Mouse (Mus musculus) spleen, adult 18-20 months (tissue): Measurements from ENCODE around the gene Megf6.

Source experiments
- DNase-seq, 2 experiments: peaks; one replicate each; pipeline ENCODE4 v3.0.0; 2022; ENCODE audit warnings: mixed read lengths in 2 of 2

Megf6 gene

DNA sequence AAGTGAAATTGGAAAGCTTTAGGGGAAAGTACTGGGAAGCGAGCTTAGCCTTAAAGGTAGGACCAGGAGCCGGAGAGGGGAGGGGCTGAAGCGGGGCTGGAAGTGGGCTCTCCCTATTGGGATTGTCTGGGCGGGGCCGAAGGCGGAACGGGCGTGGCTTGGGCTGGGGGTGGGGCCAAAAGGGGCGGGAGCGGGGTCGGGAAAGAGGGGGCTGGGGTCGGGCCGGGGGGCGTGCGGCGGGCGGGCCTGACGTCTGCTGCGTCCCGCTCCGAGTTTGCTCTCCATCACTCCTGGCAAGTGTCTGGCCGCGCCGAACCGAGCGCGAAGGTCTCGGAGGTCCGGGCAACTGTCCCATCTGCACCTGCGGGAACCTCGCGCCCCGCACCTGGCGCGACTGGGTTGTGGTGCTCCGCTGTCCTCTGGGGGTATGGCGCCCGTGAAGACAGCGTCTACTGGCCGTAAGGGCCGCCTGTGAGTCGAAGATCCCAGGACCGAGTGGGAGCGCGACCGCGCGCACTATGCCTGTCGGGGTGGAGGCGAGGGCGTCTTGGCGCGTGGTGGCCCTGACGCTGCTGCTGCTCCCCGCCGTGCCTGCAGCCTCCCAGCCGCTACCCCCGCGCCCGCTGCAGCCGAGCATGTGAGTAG is at the start of gene Megf6:
Gene Megf6 (plus strand): TSS at position 225 of the 645 bp plus-strand sequence.
- DNase-seq = no peak

DNA sequence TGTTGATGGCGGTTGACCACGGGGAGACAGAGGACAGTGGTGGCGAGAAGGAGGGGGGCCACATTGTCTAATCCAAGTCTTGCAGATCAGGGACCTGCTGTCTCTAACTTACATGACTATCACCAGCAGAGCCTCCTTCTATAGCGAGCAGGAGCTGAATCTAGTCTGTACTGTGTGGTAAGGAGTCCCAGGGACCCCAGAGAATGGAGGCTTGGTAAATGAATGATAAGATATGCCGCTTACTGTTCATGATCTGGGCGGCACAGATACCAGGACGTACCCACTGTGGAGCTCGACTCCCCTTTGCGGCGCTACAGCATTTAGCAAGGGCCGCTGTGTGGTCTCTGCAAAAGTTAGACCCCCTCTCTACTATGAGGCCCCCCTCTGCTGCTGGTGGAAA is 48.7 kb upstream of the Megf6 start:
- no peak for DNase-seq

DNA sequence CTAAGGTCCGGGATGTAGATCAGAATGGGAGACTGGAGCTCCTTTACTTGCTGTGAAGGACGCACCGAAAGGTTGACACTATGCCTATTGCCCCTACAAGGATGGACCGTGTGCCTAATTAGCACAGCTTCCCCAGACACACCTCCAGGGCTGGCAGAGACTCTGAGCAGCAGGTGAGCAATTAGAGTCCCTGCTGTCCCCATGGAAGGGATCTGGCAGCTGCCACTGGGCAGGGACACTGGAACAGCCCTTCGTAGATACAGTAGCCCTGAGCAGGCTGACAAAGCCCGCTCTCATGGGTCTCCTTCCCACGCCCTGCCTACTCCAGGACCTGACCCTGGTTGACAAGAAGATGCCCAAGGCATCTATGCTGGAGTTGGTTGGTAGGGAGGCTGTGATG is 48.2 kb upstream of the Megf6 start:
- no peak for DNase-seq

DNA sequence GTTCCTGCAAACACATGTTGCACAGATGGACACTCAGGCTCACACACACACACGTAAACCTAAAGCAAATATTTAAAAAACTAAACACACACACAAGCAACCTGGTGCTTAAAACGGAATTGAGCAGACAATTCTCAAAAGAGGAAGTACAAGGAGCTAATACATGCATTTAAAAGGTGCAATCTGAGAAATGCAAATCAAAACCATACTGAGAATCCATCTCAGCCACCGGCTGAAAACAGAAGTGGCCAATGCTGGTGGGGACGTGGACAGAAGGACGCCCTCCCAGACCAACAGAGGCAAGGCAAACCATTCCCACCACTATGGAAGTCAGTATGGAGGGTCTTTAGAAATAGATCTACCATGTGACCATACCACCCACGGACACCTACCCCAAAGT is 47.0 kb upstream of the Megf6 start:
- DNase-seq = no peak

DNA sequence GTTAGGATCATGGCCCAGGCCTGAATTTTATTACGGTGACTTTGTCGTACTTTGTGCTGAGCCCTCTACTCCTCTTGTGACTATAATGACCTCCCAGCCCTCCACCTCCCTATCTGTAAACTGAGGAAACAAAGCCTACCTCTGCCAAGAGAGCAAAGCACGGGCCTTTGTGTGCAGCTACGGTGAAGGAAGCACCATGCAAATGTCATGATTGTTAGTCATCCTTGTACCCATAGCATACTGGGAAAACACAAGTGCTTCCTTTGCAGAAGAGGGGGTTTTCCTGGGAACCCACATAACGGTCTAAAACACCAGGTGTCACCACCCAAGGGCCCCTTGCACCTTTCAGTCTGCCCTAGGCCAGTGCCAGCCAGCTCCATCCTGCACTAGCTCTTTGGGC is 45.3 kb upstream of the Megf6 start:
- DNase-seq = no peak

DNA sequence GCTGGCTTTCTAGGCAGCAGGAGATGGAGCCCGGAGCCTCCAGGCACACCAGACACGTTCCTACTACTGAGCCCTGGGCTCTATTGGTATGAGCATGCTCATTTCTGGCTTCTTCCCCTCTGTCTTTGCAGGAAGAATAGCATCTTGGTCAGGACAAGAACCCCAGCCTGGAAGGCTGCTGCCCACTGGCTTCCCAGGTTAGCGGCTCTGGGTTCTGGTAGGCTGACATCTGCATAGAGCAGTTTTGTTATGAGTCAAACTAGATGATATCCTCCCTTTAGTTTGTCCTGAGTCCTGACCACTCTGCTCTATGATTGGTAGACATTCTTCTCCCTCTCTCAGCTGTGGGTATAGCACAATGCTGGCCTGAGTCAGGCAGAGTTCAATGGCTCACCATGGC is 43.3 kb upstream of the Megf6 start:
- no peak for DNase-seq

DNA sequence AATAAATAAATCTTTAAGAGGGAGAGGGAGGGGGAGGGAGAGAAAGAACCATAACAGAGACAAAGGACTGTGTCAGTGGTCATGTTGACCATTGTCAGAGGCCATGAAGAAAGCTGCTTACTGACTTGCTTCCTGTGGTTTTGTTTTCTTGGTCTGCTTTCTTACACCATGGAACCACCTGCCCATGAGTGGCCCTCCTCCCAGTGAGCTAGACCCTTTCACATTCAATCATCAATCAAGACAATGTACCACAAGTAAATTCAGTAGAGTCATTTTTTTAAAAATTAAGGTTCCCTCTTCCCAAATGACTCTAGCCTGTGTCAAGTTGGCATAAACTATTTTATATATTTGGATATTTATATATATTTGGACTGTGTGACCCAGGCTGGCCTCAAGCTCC is 40.6 kb upstream of the Megf6 start:
- DNase-seq = no peak

DNA sequence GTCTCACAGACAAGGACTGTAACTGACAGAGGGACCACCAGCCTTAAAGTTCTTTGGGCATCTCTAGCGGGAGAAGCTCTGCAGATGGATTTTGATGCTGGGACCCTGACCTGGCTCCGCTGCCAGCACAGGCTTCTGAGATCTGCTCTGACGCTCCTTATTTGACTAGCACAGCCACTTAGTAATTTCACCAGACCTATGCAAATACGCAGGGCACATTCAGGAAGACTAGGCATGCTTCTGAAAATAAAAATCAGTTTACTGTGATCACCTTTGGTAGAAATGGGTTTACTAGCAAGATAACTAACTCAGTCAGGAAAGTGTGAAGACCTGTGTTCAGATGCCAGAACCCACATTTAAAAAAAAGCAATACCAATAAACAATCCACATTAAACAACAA is 38.6 kb upstream of the Megf6 start:
- DNase-seq = no peak

DNA sequence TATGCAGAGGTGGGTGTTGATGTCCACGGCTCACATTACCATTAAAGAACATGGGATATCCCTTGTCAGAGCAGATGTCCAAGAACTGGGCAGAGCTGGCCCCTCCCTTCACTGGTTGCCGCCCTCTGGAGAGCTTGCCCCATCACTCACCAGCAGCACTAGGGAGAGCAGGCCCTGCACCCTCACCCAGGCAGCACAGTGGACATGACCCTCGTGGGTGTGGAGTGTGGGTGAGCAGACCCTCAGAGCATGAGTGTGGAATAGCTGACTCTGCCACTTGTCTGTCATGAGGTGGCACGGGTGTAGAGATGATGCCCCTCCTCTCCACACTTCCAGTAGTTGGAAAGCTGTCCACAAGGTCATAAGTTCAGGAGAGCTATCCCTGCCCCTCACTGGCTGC is 35.7 kb upstream of the Megf6 start:
- no peak for DNase-seq

DNA sequence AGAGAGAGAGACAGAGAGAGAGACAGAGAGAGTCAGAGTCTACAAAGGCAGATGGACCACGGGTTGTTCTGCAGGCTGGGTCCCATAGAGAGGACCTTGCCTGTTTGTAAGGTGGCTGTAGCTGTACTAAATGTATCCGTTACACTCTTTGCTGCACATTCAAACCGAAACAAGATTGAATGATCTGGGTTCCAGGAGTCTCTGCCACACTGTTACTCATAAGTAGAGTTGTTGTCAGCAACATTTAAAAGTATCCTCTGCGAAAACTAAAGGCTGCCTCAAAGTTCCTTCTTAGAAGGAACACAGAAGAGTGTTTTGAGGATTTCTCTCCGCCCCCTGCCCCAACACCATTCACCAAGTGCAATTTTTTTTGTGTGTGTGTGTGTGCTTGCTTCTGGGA is 33.4 kb upstream of the Megf6 start:
- no peak for DNase-seq

DNA sequence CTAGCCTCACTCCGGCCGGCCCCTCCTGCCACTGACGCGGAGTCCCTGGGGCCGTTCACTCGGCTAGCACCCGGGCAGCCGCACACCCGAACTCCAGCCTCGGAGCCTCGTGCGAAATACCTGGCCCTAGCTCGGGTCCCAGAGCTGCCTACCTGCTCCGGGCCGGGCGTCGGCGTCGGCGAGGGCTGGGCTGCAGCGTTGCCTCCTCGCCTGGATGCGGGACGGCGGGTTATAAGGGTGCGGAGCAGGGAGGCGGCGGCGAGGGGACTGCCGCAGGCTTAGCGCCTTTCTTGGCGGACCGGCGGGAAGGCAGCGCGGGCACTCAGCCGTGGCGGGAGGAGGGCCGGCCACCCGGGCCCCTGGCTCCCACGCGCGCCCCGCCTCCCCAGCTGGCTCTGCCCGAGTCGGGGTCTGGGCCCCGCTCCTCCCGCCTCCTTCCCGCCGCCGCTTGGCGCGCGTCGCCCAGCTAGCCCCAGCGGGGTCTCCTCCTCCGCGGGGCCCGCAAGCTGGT is 30.8 kb upstream of the Megf6 start:
- peak in 1 of 2 experiments; percentile 28 for DNase-seq

DNA sequence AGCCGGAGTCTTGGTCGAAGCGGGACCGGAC is 30.5 kb upstream of the Megf6 start, which contains the start of gene Trp73:
Gene Trp73 (minus strand): TSS at position 27 of the 31 bp plus-strand sequence.
- DNase-seq = no peak

DNA sequence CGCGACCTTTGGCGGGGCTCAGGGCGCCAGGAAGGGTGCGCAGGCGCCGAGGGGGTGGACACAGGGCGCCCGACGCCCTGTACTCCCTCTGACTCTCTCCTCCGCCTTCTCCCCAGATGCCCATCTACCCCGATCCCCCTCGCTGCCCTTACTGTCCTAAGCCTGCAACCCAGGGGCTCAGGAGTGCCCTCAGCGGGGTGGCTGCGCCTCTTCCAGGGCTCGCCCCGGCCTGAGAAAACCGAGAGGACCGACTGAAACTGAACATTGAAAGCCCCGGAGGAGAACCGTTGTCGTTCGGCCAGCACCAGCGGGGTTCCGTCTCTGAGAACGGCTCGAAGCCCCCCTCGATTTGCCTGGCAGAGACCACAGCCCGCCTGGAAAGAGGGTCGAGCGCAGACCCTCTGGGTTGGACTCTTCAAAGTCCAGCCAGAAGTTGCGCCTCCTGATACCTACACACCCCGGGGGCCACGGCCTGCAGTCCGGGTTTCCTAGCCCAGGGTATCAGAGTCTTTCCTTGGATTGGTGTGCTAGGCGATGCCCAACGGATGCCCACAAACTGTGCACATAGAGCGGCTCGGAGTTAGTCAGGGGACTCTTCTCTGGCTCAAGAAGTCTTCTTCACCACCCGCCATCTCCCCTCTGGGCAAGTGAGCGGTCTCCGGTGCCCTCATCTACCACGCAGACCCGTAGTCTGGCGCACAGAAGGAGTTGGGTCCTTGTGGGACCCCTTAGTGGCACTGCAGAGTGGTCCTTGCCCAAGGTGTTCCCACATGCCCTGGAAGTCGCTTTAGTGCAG is 30.1 kb upstream of the Megf6 start:
- no peak for DNase-seq

DNA sequence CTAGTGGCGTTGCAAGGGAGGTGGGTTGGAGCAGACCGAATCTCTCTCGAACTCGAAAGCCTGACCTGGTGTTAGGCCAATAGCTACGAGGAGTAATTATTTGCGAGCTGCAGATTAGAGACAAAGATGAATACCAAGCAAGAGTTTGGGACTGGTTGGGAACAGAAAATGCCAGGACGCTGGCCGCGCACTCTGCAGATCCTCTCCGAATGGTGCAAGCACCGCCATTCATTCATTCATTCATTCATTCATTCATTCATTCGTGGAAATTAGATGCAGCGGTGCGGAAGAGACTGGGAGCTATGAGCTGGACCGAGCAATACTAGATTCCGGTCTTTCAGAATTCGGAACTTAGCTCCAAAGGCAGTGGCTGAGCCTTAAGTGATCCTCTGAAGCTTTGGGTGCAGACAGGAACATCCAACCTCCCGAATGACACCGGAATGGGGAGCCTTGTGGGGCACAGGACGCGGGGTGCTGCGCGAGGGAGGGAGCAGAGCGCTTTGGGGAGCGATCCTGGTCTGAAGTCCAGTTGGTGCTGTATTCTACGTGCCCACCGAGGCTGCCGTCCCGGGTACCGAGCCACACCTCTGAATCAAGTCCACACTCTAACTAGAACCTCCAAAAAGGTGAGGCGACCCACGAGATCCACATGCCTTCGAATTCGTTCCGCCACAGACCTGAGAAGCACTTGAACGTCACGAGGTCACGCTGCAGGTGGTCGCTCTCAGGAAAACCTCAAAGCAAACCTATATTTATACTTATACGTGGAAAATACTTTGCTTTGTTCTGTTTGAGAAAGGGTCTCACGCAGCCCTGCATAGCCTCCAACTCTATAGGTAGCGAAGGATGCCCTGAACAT is 29.3 kb upstream of the Megf6 start:
- DNase-seq = no peak

DNA sequence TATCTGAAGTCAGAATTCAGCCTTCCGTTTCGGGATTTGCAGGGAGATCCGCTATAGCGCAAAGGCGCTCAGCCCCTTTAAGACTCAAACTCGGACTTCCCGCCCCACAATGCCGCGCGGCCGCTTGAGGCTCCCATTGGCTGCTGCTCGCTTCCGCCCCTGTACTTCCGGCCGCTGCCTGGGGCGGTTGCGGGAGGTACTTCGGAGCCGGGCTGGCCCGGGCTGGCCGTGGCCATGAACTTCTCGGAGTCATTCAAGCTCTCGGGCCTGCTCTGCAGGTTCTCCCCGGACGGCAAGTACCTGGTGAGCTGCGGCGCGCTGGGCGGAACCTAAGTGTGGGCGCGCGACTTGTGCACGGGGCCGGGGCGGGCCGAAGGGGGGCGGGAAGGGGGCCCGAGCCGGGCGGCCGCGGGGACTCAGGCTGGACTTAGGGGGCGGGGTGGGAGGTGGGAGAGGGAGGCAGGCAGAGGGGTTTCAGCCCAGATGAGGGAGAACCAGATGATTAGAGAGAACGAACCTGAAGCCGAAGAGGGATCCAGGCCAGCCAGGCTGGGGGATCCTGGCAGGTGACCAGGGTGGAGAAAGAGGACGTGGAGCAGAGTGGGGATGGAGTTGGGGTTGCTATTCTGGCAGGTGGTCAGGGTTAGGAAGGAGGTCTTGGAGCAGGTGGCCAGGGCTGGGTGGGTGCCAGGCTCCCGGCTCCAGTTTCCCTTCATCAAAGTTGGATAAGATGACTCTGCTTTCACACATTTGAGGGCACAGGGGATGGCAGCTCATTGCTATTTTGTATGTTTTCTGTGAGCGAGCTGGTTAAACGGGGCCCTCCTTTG is 28.1 kb upstream of the Megf6 start, which contains the start of gene Wrap73:
Gene Wrap73 (plus strand): TSS at position 162 of the 830 bp plus-strand sequence.
- DNase-seq = peak; percentile 73 to 83

DNA sequence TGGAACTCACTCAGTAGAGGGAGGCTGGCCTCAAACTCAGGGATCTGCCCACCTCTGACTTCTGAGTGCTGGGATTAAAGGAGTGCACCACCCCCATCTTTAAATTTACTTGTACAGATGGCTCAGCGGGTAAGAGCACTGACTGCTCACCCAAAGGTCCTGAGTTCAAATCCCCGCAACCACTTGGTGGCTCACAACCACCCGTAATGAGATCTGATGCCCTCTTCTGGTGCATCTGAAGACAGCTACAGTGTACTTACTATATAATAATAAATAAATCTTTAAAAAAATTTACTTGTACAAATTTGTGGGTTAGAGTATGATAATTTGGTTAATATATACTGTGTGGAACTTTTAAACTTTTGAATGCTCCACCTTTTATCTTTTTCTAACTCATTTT is 25.8 kb upstream of the Megf6 start:
- DNase-seq = no peak

DNA sequence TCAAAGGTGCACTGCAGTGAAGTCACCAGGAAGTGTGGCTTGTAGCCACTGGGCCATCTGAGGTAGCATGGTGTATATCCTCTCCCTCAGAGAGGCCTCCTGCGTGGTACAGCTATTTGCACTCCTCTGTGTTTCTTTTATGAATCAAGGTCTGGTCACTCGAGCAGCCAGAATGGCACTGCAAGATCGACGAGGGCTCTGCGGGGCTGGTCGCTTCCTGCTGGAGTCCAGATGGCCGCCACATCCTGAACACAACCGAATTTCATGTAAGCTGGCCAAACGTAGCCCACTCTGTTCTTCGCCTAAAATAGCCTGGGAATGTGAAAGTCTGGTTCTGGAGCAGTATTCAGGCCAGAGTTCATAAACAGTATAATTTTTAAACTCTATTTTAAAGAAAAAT is 24.2 kb upstream of the Megf6 start:
- DNase-seq = no peak

DNA sequence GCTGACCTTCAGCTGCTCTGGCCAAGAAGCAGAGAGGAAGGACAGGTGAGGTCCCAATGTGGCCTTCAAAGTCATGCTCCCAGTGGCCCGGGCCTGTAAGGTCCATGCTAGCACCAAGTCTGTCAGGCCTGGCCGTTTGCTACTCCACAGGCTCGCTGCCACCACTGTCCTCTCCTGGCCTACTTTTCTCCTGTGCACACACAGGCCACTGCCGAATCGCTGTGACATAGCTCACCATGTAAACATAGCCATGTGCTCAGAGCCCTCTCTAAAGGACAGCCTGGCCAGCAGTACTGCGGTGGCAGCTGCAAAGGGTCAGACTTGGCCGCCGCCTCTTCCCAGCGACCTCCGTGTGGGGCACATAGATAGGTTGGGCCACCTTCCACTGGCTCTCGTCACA is 16.4 kb upstream of the Megf6 start:
- no peak for DNase-seq

DNA sequence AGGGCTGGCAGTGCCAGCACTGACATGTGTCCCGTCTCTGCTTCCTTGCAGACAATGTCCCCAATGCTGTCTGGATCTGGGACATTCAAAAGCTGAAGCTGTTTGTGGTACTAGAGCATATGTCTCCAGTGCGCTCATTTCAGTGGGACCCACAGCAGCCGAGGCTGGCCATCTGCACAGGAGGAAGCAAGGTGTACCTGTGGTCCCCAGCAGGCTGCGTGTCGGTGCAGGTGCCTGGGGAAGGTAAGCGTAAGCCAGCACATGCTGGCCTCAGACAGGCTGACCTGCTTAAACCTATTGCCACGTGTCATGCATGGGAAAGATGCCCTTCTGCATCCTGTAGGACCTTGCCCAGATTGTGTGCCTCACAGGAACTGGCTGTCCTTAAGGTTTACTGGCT is 14.5 kb upstream of the Megf6 start:
- no peak for DNase-seq

DNA sequence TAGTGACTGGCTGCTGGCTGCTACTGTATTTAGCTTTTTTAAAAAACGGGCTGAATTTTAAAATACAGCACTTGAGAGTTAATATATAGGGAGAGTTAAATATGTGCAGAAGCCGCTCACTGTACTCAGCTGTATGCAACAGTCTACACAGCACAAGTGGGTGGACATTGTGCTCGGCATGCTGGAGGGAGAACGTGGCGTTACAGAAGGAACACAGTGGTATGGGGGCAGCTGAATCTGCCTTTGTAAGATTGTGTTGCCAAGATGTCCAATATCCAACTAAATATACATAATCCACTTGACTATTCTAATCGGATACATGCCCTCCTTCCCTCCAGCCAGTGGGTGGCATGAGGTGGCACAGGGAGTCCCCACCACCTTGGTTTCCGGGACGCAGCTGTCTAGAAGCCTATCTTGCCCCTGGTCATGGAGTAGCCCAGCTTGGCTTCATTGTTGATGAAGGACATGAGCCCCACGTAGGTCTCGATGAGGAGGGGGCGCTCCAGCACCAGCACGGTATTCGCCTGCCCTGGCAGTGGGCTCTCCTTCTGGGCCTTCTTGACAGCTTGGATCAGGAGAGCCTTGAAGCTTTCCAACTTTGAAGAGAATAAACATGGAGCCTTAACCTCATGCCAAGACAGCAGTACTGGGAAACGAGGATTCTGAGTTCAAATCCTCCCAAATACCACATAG is 12.4 kb upstream of the Megf6 start:
- no peak for DNase-seq

DNA sequence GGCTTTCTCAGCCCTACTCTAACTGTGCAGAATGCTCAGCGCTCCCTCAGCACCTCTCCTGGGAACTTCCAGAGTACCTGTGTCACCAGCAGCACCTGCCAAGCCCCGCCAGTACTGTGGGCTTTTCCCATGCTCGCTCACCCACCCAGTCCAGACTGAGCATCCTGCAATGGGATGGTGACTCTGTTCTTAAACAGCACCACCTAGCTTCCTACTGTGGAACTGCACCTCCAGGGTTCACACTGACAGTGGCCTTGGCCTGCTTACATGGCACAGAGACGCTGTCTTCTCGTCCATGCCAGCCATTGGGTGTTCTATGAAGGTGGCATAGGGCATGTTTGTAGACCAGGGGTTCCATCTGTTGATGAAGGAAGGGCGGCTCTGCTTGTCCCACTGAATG is 11.5 kb upstream of the Megf6 start:
- DNase-seq = peak; percentile 58 to 84

DNA sequence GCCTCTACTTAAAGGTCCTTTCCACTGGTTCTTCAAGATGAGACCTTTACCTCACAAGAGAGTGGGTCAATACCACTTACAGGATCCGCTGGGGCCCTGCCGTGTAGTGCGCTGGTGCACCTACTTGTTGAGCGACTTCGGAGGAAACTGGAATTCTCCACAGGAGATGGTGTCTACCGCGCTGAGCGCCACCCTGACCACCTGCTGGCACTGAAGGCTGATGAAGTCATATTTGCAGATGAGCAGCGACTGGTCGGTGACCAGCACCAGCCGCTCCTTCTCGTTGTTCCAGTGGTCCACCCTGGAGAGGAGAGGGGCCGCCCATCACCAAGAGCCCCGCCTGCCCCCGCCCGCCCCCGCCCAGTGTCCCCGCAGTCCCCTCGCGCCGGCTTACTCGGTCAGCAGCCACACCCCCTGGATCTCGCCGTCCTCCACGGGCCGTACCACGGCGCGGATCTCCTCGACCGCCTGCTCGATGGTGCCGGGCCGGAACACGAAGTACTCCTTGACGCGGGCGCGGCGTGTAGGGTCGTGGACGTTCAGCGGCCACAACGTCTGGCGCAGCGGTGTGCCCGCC is 10.5 kb upstream of the Megf6 start:
- DNase-seq = peak in 1 of 2 experiments; percentile 34
